Mouse (Mus musculus) heart, adult 2 months (tissue): ENCODE results near the gene Unc5b. TPM values are rescaled to one million over a fixed set of nuclear protein-coding genes. Genes with fewer than 3 reads are reported as not detected.

Experiments
- DNase-seq, 2 experiments: peaks; one replicate each; pipeline ENCODE4 v3.0.0; 2021
- H3K27ac ChIP-seq: fragments of 200-600 bp; 2 replicates; pipeline ENCODE4 v1.8.1; 2022
- H3K27me3 ChIP-seq: fragments of 200-500 bp; 2 replicates; pipeline ENCODE4 v1.6.1; 2012; ENCODE audit warnings: mild to moderate bottlenecking, low read length, inconsistent platforms, mixed read lengths; ENCODE audit not compliant: control insufficient read depth, insufficient read depth
- H3K36me3 ChIP-seq: fragments of 200-500 bp; 2 replicates; pipeline ENCODE4 v1.6.1; 2012; ENCODE audit warnings: low read length, inconsistent platforms; ENCODE audit not compliant: control insufficient read depth, insufficient read depth
- H3K4me1 ChIP-seq: fragments of 200-500 bp; 2 replicates; pipeline ENCODE4 v1.6.1; 2011; ENCODE audit warnings: low read length; ENCODE audit not compliant: control insufficient read depth, insufficient read depth
- H3K4me3 ChIP-seq: fragments of 200-600 bp; 2 replicates; pipeline ENCODE4 v1.8.1; 2022
- H3K79me2 ChIP-seq: fragments of 200-500 bp; replicated peaks from 2 replicates; pipeline ENCODE4 v1.6.1; 2012; ENCODE audit warnings: mild to moderate bottlenecking, inconsistent platforms, low read length, moderate library complexity, mixed read lengths; ENCODE audit not compliant: control insufficient read depth, insufficient read depth
- H3K9ac ChIP-seq: fragments of 200-500 bp; 2 replicates; pipeline ENCODE4 v1.6.1; 2012; ENCODE audit warnings: low read depth, mild to moderate bottlenecking, control low read depth, inconsistent platforms, low read length, mixed read lengths
- CTCF ChIP-seq: fragments of 200-600 bp; IDR thresholded peaks from 2 replicates; pipeline ENCODE4 v1.8.1; 2022; ENCODE audit warnings: antibody characterized with exemption, mild to moderate bottlenecking, moderate library complexity
- EP300 ChIP-seq: fragments of 200-500 bp; IDR thresholded peaks from 2 replicates; pipeline ENCODE4 v1.6.1; 2011; ENCODE audit warnings: low read depth, low read length, control low read depth; ENCODE audit not compliant: insufficient read depth
- POLR2A ChIP-seq: fragments of 200-500 bp; IDR thresholded peaks from 2 replicates; pipeline ENCODE4 v1.6.1; 2011; ENCODE audit warnings: mild to moderate bottlenecking, low read depth, low read length, control low read depth; ENCODE audit not compliant: insufficient read depth
- WGBS: fragments of 180-500 bp; shearing (Covaris S2); methylation state at CpG from one replicate; pipeline ENCODE4 v1.1.7; 2018; 5-methylcytosine and 5-hydroxymethylcytosine counted together
- intact Hi-C: fragments of 180-260 bp; cut with DNase I; formaldehyde crosslinking; loops from one replicate; pipeline ENCODE4 v1.15.1; 2025
- polyA plus RNA-seq: library from polyadenylated mRNA; depleted of rRNA; stranded (reverse); fragments of >200 nt; gene quantifications from 2 replicates; pipeline ENCODE4 v1.2.3, GENCODE M21; 2012
- total RNA-seq, 2 experiments: library from RNA; stranded (reverse); gene quantifications; 2 replicates each; pipeline ENCODE4 v1.2.3; 2021

The Unc5b gene
- total and polyA plus RNA-seq, 3 experiments: 11.0 to 12.6 (median 12.2) TPM

- WGBS: 23% methylated on average over 19 of the region's 19 CpGs
- intact Hi-C loops: loop anchor here (5.0 kb wide), 1 partner anchor 148 kb away; no protein-coding TSS in a partner anchor
- no peak overlapping the region for H3K9ac ChIP-seq
- H3K4me1 ChIP-seq: no peaks in the 10 kb centered on the region
- no peaks in the 10 kb centered on the region for H3K79me2 ChIP-seq
- no peaks in the 10 kb centered on the region for H3K27me3 ChIP-seq
- TF ChIP-seq CTCF: no peak
- no peak for TF ChIP-seq EP300
- TF ChIP-seq POLR2A: no peak
- no peaks in the 10 kb centered on the region for H3K36me3 ChIP-seq
- H3K4me3 ChIP-seq: no peak overlapping the region
- peak in 1 of 2 experiments; percentile 35 for DNase-seq
- H3K27ac ChIP-seq: no peak overlapping the region
These were observed 7.4 kb upstream of the Unc5b start for GRCm38 (mm10) chr10:60838816-60839215.

- WGBS: 7% methylated on average over 13 of the region's 13 CpGs
- Histone ChIP-seq H3K4me1 (peaks cover 2% of the 10 kb centered on the region), H3K36me3 (no peaks in the 10 kb centered on the region), H3K27ac (no peak overlapping the region), H3K9ac (no peak overlapping the region), H3K27me3 (no peaks in the 10 kb centered on the region), H3K79me2 (no peaks in the 10 kb centered on the region), H3K4me3 (no peak overlapping the region)
- TF ChIP-seq CTCF: no peak
- no peak for TF ChIP-seq POLR2A
- peak; percentile 63; the same call in 1 of the 2 replicates for TF ChIP-seq EP300
- peak; percentile 82 to 89 for DNase-seq
- intact Hi-C loops: loop anchor here (1.0 to 5.0 kb wide), 3 partner anchors 56 to 218 kb away; no protein-coding TSS in a partner anchor
These were observed 3.6 kb upstream of the Unc5b start for GRCm38 (mm10) chr10:60834949-60835348.

- no peak for TF ChIP-seq EP300
- TF ChIP-seq POLR2A: no peak
- no peak for TF ChIP-seq CTCF
- Histone ChIP-seq H3K4me3 (no peak overlapping the region), H3K79me2 (no peaks in the 10 kb centered on the region), H3K36me3 (no peaks in the 10 kb centered on the region), H3K27me3 (no peaks in the 10 kb centered on the region), H3K4me1 (peaks cover 4% of the 10 kb centered on the region), H3K27ac (no peak overlapping the region), H3K9ac (no peak overlapping the region)
- WGBS: 72% methylated on average over 12 of the region's 12 CpGs
- intact Hi-C loops: no loop called here
- no peak for DNase-seq
These were observed 1.3 kb upstream of the Unc5b start for GRCm38 (mm10) chr10:60832664-60833173.

DNA sequence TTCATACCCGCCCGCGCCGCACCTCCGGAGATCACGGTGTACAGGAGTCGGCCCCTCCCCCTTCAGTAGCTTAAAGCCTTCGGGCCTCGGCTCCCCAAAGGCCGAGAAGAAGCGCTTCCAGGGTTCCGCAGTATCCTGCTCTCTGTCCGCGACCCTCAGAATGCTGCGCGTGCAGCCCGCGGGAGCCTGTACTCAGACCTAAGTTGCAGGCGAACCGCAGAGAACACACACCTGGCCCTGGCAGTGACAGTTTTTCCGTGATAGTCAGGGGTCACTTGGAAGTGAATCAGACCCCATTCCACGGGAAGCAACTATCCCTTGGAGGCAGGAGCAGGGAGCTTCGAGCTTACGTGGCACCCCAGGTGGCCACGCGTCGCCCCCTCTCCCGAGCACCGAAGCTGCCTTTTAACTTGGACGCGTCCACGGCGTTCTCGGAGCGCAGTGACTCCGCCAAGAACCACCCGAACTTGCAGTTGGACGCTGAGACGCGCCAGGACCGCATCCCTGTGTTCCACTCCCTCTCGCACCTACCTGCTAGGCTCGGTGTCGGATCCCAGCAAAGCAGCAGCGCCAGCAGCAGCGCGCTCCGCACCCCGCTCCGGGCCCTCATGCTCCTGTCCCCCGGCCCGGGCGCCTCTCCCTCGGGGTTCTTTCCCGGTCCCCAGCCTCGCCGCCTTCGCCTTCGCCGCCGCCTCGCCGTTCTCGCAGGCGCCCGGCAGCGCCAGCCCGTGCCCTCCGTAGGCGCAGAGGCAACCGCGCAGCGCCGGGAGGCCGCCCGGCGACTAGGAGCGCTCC lies 628 bp downstream of the Unc5b start:
- no peak for TF ChIP-seq EP300
- no peak for TF ChIP-seq POLR2A
- TF ChIP-seq CTCF: no peak
- H3K27ac ChIP-seq: peak overlapping the region; percentile 93
- 0 out of 2 replicates have a peak, but pooled peaks cover 2% of the 10 kb centered on the region for H3K79me2 ChIP-seq
- no peaks in the 10 kb centered on the region for H3K36me3 ChIP-seq
- peak overlapping the region; percentile 80 for H3K4me3 ChIP-seq
- DNase-seq: peak; percentile 40 to 55
- H3K4me1 ChIP-seq: peaks cover 10% of the 10 kb centered on the region
- under 1% methylated on average over 78 of the region's 78 CpGs for WGBS
- no peaks in the 10 kb centered on the region for H3K27me3 ChIP-seq
- peak overlapping the region; percentile 82 for H3K9ac ChIP-seq
- intact Hi-C loops: loop anchor here (2.0 kb wide), 1 partner anchor 22 kb away; no protein-coding TSS in a partner anchor

DNA sequence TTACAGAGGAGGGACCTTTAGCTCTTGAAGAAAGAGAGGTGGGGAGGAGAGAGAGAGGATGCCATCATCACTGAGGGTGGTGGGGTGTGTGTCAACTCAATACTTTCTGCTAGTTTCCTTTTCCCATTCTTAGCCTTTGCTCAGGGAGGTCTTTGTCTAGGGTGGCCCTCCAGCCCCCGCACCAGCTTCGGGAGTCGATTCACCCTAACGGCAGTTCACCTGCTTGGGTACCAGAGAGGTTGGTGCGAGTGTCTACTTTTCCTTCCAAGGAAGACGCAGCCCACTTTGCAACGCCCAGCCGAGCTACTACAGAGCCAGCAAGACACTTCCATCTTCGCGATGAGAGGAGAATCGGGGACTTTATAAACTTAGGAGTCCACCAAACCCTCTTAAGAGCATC lies 1.4 kb downstream of the Unc5b start:
- WGBS: 3% methylated on average over 11 of the region's 11 CpGs
- Histone ChIP-seq H3K27ac (peak overlapping the region; percentile 93; the same call in 1 of the 2 replicates), H3K4me1 (peaks cover 10% of the 10 kb centered on the region), H3K36me3 (no peaks in the 10 kb centered on the region), H3K27me3 (no peaks in the 10 kb centered on the region), H3K9ac (peak overlapping the region; percentile 82), H3K4me3 (peak overlapping the region; percentile 80), H3K79me2 (0 out of 2 replicates have a peak, but pooled peaks cover 2% of the 10 kb centered on the region)
- intact Hi-C loops: loop anchor here (2.0 kb wide), 1 partner anchor 21 kb away; no protein-coding TSS in a partner anchor
- DNase-seq: peak in 1 of 2 experiments; percentile 35
- TF ChIP-seq EP300 (no peak), CTCF (no peak), POLR2A (no peak)
